In genomic region chr17:56567370-56567769, GRCm38 (mm10) we compare ENCODE assay signal across 22 mouse cellular contexts. TPM values are rescaled to one million over a fixed set of nuclear protein-coding genes. Genes with fewer than 3 reads are reported as not detected.
"Had no signal": no experiment of that assay in that cellular context is flagged by ENCODE, and none has a peak within 500 bp of the region (broad histone marks: within the 10 kb centered on the region; RNA-seq: fewer than 3 reads in every experiment).

No protein-coding gene starts in this region.

- H3K9ac ChIP-seq: heart, embryonic 12.5 days; hindbrain, embryonic 12.5 days; hindbrain, embryonic 14.5 days; intestine, embryonic 15.5 days; limb, embryonic 12.5 days; liver, embryonic 13.5 days; liver, embryonic 15.5 days; liver, postnatal 0 days had no signal

- H3K4me1 ChIP-seq: heart, embryonic 10.5 days; heart, embryonic 12.5 days; limb, embryonic 10.5 days; limb, embryonic 12.5 days; liver, embryonic 15.5 days had no signal

- H3K27ac ChIP-seq: heart, embryonic 10.5 days; hindbrain, embryonic 10.5 days; hindbrain, embryonic 12.5 days; hindbrain, embryonic 14.5 days; intestine, embryonic 15.5 days; layer of hippocampus, adult 2 months; left cerebral cortex, adult 2 months; limb, embryonic 10.5 days; limb, embryonic 12.5 days; liver, embryonic 13.5 days; liver, embryonic 15.5 days had no signal

- H3K4me3 ChIP-seq: heart, embryonic 10.5 days; heart, embryonic 12.5 days; hindbrain, embryonic 10.5 days; hindbrain, embryonic 12.5 days; intestine, embryonic 15.5 days; layer of hippocampus, adult 2 months; left cerebral cortex, adult 2 months; limb, embryonic 10.5 days; limb, embryonic 12.5 days; liver, embryonic 13.5 days; liver, embryonic 15.5 days had no signal

- H3K27me3 ChIP-seq: heart, embryonic 12.5 days; hindbrain, embryonic 12.5 days; intestine, embryonic 15.5 days; limb, embryonic 12.5 days; liver, embryonic 13.5 days; liver, embryonic 15.5 days had no signal

- DNase-seq: gastrocnemius, postnatal 14 days; heart, adult 18-20 months; heart, postnatal 10 days; heart, postnatal 4 days; kidney, adult 18-20 months; kidney, adult 8-10 months; kidney, postnatal 10 days; kidney, postnatal 4 days; liver, embryonic 13.5 days; liver, postnatal 0 days had no signal

RNA-seq across cellular contexts. Expression of gene Gm20219, which starts 13.2 kb away (rescaled TPM):
- polyA plus RNA-seq: intestine, postnatal 0 days had no signal
